Mouse (Mus musculus): ENCODE results near the gene Glod4. TPM values are rescaled to one million over a fixed set of nuclear protein-coding genes. Genes with fewer than 3 reads are reported as not detected.

Glod4 gene
- total and polyA plus RNA-seq, 3 experiments = 121 to 190 (median 161) TPM

- no peaks in the 10 kb centered on the region for H3K9me3 ChIP-seq (replicated peaks; ENCODE audit: low read length)
- no peaks in the 10 kb centered on the region for H3K27me3 ChIP-seq (replicated peaks)
- DNase-seq (ENCODE audit: extremely low read depth) = no peak
- no peak overlapping the region for H3K9ac ChIP-seq (ENCODE audit: insufficient read depth, low read depth)
- in situ Hi-C loops (cut with MboI; ENCODE audit: low pct_ligation_motif_present, low pct_unique_long_range_greater_than_20kb, low sequenced_read_pairs) = no loop called here
- H3K4me2 ChIP-seq (ENCODE audit: insufficient read depth, low read depth, poor library complexity, severe bottlenecking) = no peak overlapping the region
- dilution Hi-C loops (cut with MboI; ENCODE audit: extremely low pct_ligation_motif_present, extremely low pct_unique_long_range_greater_than_20kb, low sequenced_read_pairs) = no loop called here
- no peaks in the 10 kb centered on the region for H3K79me2 ChIP-seq (replicated peaks; ENCODE audit: control insufficient read depth, extremely low read depth, insufficient read depth, poor library complexity, severe bottlenecking)
- H3K4me1 ChIP-seq (ENCODE audit: control insufficient read depth in 1 of 2, insufficient read depth in 2 of 2) = peaks cover 0 to 10% of the 10 kb centered on the region in 2 experiments; a peak in 2 of 4 replicates
- H3K4me3 ChIP-seq (replicated peaks in 1 of 3; ENCODE audit: low read depth in 2 of 3, low read length in 2 of 3, poor library complexity in 1 of 3) = no peak overlapping the region
- no peak for TF ChIP-seq USF2 (conservative IDR thresholded peaks at IDR 0.05; ENCODE audit: low read depth, low read length)
- no peak for TF ChIP-seq BHLHE40 (IDR thresholded peaks at IDR 0.05; ENCODE audit: low read depth, low read length)
- peaks cover 40 to 89% of the 10 kb centered on the region in 2 experiments for H3K36me3 ChIP-seq (replicated peaks in 1 of 2; ENCODE audit: control insufficient read depth in 1 of 2, insufficient read depth in 1 of 2, low read length in 1 of 2)
- no peak overlapping the region for H3K27ac ChIP-seq (ENCODE audit: insufficient read depth, low read depth)
Measured at GRCm38 (mm10) chr11:76084943-76085342, 158.6 kb downstream of the Glod4 start.

- DNase-seq (ENCODE audit: extremely low read depth) = peak; percentile 33
- TF ChIP-seq ZKSCAN1 (IDR thresholded peaks at IDR 0.05; ENCODE audit: borderline replicate concordance, low read depth, low read length) (no peak), TCF12 (IDR thresholded peaks at IDR 0.05; ENCODE audit: low read depth, low read length) (0 out of 2 replicates have a peak, but pooled peaks have one; percentile 25), BHLHE40 (IDR thresholded peaks at IDR 0.05; ENCODE audit: low read depth, low read length) (peak; percentile 59)
- peaks cover 44 to 88% of the 10 kb centered on the region in 2 experiments for H3K36me3 ChIP-seq (replicated peaks in 1 of 2; ENCODE audit: control insufficient read depth in 1 of 2, insufficient read depth in 1 of 2, low read length in 1 of 2)
- in situ Hi-C loops (cut with MboI; ENCODE audit: low pct_ligation_motif_present, low pct_unique_long_range_greater_than_20kb, low sequenced_read_pairs) = no loop called here
- dilution Hi-C loops (cut with MboI; ENCODE audit: extremely low pct_ligation_motif_present, extremely low pct_unique_long_range_greater_than_20kb, low sequenced_read_pairs) = no loop called here
- no peak overlapping the region for H3K27ac ChIP-seq (ENCODE audit: insufficient read depth, low read depth)
- no peaks in the 10 kb centered on the region for H3K27me3 ChIP-seq (replicated peaks)
- peaks cover 0 to 10% of the 10 kb centered on the region in 2 experiments; a peak in 2 of 4 replicates for H3K4me1 ChIP-seq (ENCODE audit: control insufficient read depth in 1 of 2, insufficient read depth in 2 of 2)
- H3K9ac ChIP-seq (ENCODE audit: insufficient read depth, low read depth) = no peak overlapping the region
- no peaks in the 10 kb centered on the region for H3K79me2 ChIP-seq (replicated peaks; ENCODE audit: control insufficient read depth, extremely low read depth, insufficient read depth, poor library complexity, severe bottlenecking)
- H3K4me3 ChIP-seq (replicated peaks in 1 of 3; ENCODE audit: low read depth in 2 of 3, low read length in 2 of 3, poor library complexity in 1 of 3) = no peak overlapping the region
- H3K9me3 ChIP-seq (replicated peaks; ENCODE audit: low read length) = no peaks in the 10 kb centered on the region
- no peak overlapping the region for H3K4me2 ChIP-seq (ENCODE audit: insufficient read depth, low read depth, poor library complexity, severe bottlenecking)
Measured at GRCm38 (mm10) chr11:76083941-76084367, 159.6 kb downstream of the Glod4 start.

GRCm38 (mm10) chr11:76081048-76081640, 162.4 kb downstream of the Glod4 start:
- Histone ChIP-seq H3K4me2 (ENCODE audit: insufficient read depth, low read depth, poor library complexity, severe bottlenecking) (no peak overlapping the region), H3K36me3 (replicated peaks in 1 of 2; ENCODE audit: control insufficient read depth in 1 of 2, insufficient read depth in 1 of 2, low read length in 1 of 2) (peaks cover 49 to 89% of the 10 kb centered on the region in 2 experiments), H3K79me2 (replicated peaks; ENCODE audit: control insufficient read depth, extremely low read depth, insufficient read depth, poor library complexity, severe bottlenecking) (no peaks in the 10 kb centered on the region), H3K4me1 (ENCODE audit: control insufficient read depth in 1 of 2, insufficient read depth in 2 of 2) (peaks cover 0 to 10% of the 10 kb centered on the region in 2 experiments; a peak in 2 of 4 replicates), H3K9ac (ENCODE audit: insufficient read depth, low read depth) (no peak overlapping the region), H3K9me3 (replicated peaks; ENCODE audit: low read length) (no peaks in the 10 kb centered on the region), H3K4me3 (replicated peaks in 1 of 3; ENCODE audit: low read depth in 2 of 3, low read length in 2 of 3, poor library complexity in 1 of 3) (no peak overlapping the region), H3K27me3 (replicated peaks) (no peaks in the 10 kb centered on the region), H3K27ac (ENCODE audit: insufficient read depth, low read depth) (no peak overlapping the region)
- DNase-seq (ENCODE audit: extremely low read depth) = no peak
- TF ChIP-seq PAX5 (IDR thresholded peaks at IDR 0.05; ENCODE audit: low read length) = no peak
- in situ Hi-C loops (cut with MboI; ENCODE audit: low pct_ligation_motif_present, low pct_unique_long_range_greater_than_20kb, low sequenced_read_pairs) (no loop called here), dilution Hi-C loops (cut with MboI; ENCODE audit: extremely low pct_ligation_motif_present, extremely low pct_unique_long_range_greater_than_20kb, low sequenced_read_pairs) (no loop called here)

Measured in CH12.LX (cell line).